Mouse (Mus musculus): ENCODE measurements around the gene Draxin.

DNA sequence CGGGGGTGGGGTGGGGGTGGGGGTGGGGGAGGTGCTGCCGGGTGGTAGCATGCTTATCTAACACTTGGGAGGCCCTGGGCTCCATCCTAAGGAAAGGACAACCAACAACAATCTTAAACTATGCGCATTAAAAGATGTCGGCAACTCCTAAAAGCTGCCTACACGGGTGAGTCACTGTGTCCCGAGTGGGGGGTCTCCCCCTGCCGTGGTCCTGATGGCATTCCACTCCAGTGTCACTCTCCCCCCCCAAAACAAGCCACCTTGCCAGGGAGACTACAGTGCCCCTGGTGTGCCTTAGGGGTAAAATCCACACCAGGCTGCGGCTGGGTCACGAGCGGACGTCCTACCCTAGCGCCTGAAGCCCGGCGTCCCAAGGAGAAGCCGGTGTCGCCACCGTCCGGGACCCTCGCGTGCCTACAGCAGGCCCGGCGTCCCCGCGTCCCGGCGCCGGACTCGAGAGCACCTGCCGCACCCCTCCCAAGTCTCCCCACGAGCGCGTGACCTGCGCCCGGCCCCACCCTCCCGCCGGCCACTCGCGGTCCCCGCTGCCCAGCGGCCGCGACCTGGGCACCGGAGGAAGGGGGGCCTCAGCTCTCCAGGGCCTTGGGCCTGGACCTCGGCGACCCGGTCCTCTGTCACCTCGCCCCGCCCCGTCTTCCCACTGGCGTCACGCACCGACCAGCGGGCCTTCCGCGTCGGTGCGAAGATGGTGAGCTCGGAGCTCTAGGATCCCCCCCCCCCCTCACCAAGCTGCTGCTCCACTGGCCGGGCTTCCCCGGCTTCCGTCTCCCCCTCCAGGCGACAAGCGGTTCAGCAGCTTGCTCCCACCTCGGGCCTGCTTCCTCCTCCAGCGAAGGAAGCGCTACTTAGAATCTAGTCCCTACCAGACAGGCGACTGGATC, 21.0 kb upstream of the Draxin start, which contains the start of gene Fbxo6:
- no peak for TF ChIP-seq ZNF384 (IDR thresholded peaks at IDR 0.05; ENCODE audit: low read depth, low read length)
- TF ChIP-seq CTCF (IDR thresholded peaks at IDR 0.05 in 2 of 3, conservative IDR thresholded peaks at IDR 0.05 in 1 of 3; ENCODE audit: control insufficient read depth in 1 of 3, insufficient read depth in 1 of 3, low read depth in 2 of 3, low read length in 3 of 3, poor library complexity in 1 of 3, severe bottlenecking in 1 of 3) = peak; percentile 29 to 59 (median 55); a peak in 5 of 6 replicates
- peak; percentile 41 to 47; a peak in 2 of 4 replicates for TF ChIP-seq POLR2A (IDR thresholded peaks at IDR 0.05; ENCODE audit: control insufficient read depth in 1 of 2, insufficient read depth in 1 of 2, low read depth in 1 of 2, low read length in 2 of 2, poor library complexity in 1 of 2)
- no peak for TF ChIP-seq JUND (IDR thresholded peaks at IDR 0.05; ENCODE audit: low read depth, low read length)
- no peak for TF ChIP-seq EP300 (IDR thresholded peaks at IDR 0.05; ENCODE audit: low read depth in 1 of 2, low read length in 2 of 2)
- no peak for TF ChIP-seq TAL1 (IDR thresholded peaks at IDR 0.05; ENCODE audit: low read length)
- TF ChIP-seq GATA1 (IDR thresholded peaks at IDR 0.05; ENCODE audit: low read depth, low read length) = no peak
- no peak for TF ChIP-seq KAT2A (conservative IDR thresholded peaks at IDR 0.05; ENCODE audit: low read depth, low read length)
- TF ChIP-seq CHD1 (IDR thresholded peaks at IDR 0.05; ENCODE audit: low read depth, low read length) = no peak
